Mouse (Mus musculus) midbrain, embryonic 16.5 days (tissue): ENCODE data around the gene Gtf3c6. TPM values are rescaled to one million over a fixed set of nuclear protein-coding genes. Genes with fewer than 3 reads are reported as not detected.

Source experiments
- ATAC-seq: fragments of 200-750 bp; cut with Nextera tagmentation; 2 replicates; pipeline ENCODE4 v1.8.0; 2017; ENCODE audit warnings: moderate TSS enrichment
- H3K27ac ChIP-seq: fragments of 300-500 bp; sonication (generic); 2 replicates; pipeline ENCODE4 v1.5.1; 2014; ENCODE audit warnings: mild to moderate bottlenecking, low read length, mixed read lengths
- H3K27me3 ChIP-seq: fragments of 300-500 bp; sonication (generic); 2 replicates; pipeline ENCODE4 v1.6.1; 2014; ENCODE audit warnings: low read depth, low read length, mixed read lengths; ENCODE audit not compliant: control insufficient read depth, insufficient read depth
- H3K36me3 ChIP-seq: fragments of 300-500 bp; sonication (generic); 2 replicates; pipeline ENCODE4 v1.6.1; 2014; ENCODE audit warnings: mild to moderate bottlenecking, low read length, moderate library complexity, mixed read lengths; ENCODE audit not compliant: control insufficient read depth, insufficient read depth
- H3K4me1 ChIP-seq: fragments of 300-500 bp; sonication (generic); 2 replicates; pipeline ENCODE4 v1.6.1; 2014; ENCODE audit warnings: mild to moderate bottlenecking, low read length, mixed read lengths; ENCODE audit not compliant: control insufficient read depth, insufficient read depth
- H3K4me2 ChIP-seq: fragments of 300-500 bp; sonication (generic); 2 replicates; pipeline ENCODE4 v1.6.1; 2014; ENCODE audit warnings: mild to moderate bottlenecking, low read length, mixed read lengths
- H3K4me3 ChIP-seq: fragments of 300-500 bp; sonication (generic); 2 replicates; pipeline ENCODE4 v1.5.1; 2014; ENCODE audit warnings: low read depth, mild to moderate bottlenecking, low read length, moderate library complexity, mixed read lengths
- H3K9ac ChIP-seq: fragments of 300-500 bp; sonication (generic); 2 replicates; pipeline ENCODE4 v1.6.1; 2014; ENCODE audit warnings: low read depth, low read length, mixed read lengths
- H3K9me3 ChIP-seq: fragments of 300-500 bp; sonication (generic); replicated peaks from 2 replicates; pipeline ENCODE4 v1.6.1; 2014; ENCODE audit warnings: mild to moderate bottlenecking, low read length, mixed read lengths; ENCODE audit not compliant: control insufficient read depth, poor library complexity, severe bottlenecking
- WGBS: fragments of 180-500 bp; shearing (Covaris S2); extraction: QIAGEN DNeasy Blood & Tissue Kit; methylation state at CpG from one replicate; pipeline ENCODE4 v1.1.7; 2014; 5-methylcytosine and 5-hydroxymethylcytosine counted together
- polyA plus RNA-seq: library from polyadenylated mRNA; unstranded; fragments of >200 nt; fragmentation: Nextera tagmentation; extraction: Ambion mirVana; gene quantifications from 2 replicates; pipeline ENCODE4 v1.2.1, GENCODE M21; 2015

Gene Gtf3c6
- polyA plus RNA-seq, 1 experiment from 2014 or later: 73.7 TPM

GRCm38 (mm10) chr10:40247166-40247716, 10.7 kb downstream of the Gtf3c6 start:
- peaks cover 20% of the 10 kb centered on the region for H3K36me3 ChIP-seq
- 26% methylated on average over 11 of the region's 11 CpGs for WGBS

GRCm38 (mm10) chr10:40246374-40247165, 11.3 kb downstream of the Gtf3c6 start, which contains the start of gene Rpf2:
TSS of gene Rpf2 (minus strand) at chr10:40247036.
- Histone ChIP-seq H3K9ac (peak within 1 kb of the TSS; percentile 65), H3K36me3 (peaks cover 20% of the 10 kb centered on the region), H3K4me3 (peak within 1 kb of the TSS; percentile 66), H3K27me3 (no peaks in the 10 kb centered on the region), H3K27ac (peak within 1 kb of the TSS; percentile 83), H3K4me2 (peak within 1 kb of the TSS; percentile 75), H3K4me1 (peaks cover 16% of the 10 kb centered on the region), H3K9me3 (no peaks in the 10 kb centered on the region)
- under 1% methylated on average over 53 of the region's 54 CpGs for WGBS
- peak; percentile 95 for ATAC-seq

More at GRCm38 (mm10) chr10:40247166-40247716, 10.7 kb downstream of the Gtf3c6 start:
- Histone ChIP-seq H3K9ac (peak overlapping the region; percentile 27; the same call in 1 of the 2 replicates), H3K4me3 (peak overlapping the region; percentile 66), H3K27me3 (no peaks in the 10 kb centered on the region), H3K4me1 (peaks cover 16% of the 10 kb centered on the region), H3K27ac (peak overlapping the region; percentile 83), H3K9me3 (no peaks in the 10 kb centered on the region), H3K4me2 (peak overlapping the region; percentile 75)
- peak; percentile 62 for ATAC-seq

GRCm38 (mm10) chr10:40237826-40238225, 20.1 kb downstream of the Gtf3c6 start:
- Histone ChIP-seq H3K27ac (no peak overlapping the region), H3K36me3 (peaks cover 19% of the 10 kb centered on the region), H3K4me3 (no peak overlapping the region), H3K9ac (no peak overlapping the region), H3K9me3 (no peaks in the 10 kb centered on the region), H3K4me1 (no peaks in the 10 kb centered on the region), H3K27me3 (no peaks in the 10 kb centered on the region), H3K4me2 (no peak overlapping the region)
- no peak for ATAC-seq
- WGBS: 94% methylated on average over 5 of the region's 5 CpGs

GRCm38 (mm10) chr10:40233241-40233640, 24.7 kb downstream of the Gtf3c6 start:
- 85% methylated on average over 3 of the region's 3 CpGs for WGBS

GRCm38 (mm10) chr10:40232442-40232841, 25.5 kb downstream of the Gtf3c6 start:
- H3K4me1 ChIP-seq: no peaks in the 10 kb centered on the region
- ATAC-seq: no peak
- H3K9me3 ChIP-seq: no peaks in the 10 kb centered on the region
- H3K27ac ChIP-seq: no peak overlapping the region
- H3K4me2 ChIP-seq: no peak overlapping the region
- H3K27me3 ChIP-seq: no peaks in the 10 kb centered on the region
- peaks cover 24% of the 10 kb centered on the region for H3K36me3 ChIP-seq
- H3K9ac ChIP-seq: no peak overlapping the region
- no peak overlapping the region for H3K4me3 ChIP-seq
- WGBS: 88% methylated on average over 7 of the region's 7 CpGs

More at GRCm38 (mm10) chr10:40233241-40233640, 24.7 kb downstream of the Gtf3c6 start:
- Histone ChIP-seq H3K4me2 (no peak overlapping the region), H3K36me3 (peaks cover 20% of the 10 kb centered on the region), H3K9ac (no peak overlapping the region), H3K27me3 (no peaks in the 10 kb centered on the region), H3K27ac (no peak overlapping the region), H3K4me3 (no peak overlapping the region), H3K4me1 (no peaks in the 10 kb centered on the region), H3K9me3 (no peaks in the 10 kb centered on the region)
- ATAC-seq: no peak

- Histone ChIP-seq H3K36me3 (peaks cover 30% of the 10 kb centered on the region), H3K4me3 (no peak overlapping the region), H3K27me3 (no peaks in the 10 kb centered on the region), H3K4me1 (no peaks in the 10 kb centered on the region), H3K9ac (no peak overlapping the region), H3K27ac (no peak overlapping the region), H3K4me2 (no peak overlapping the region), H3K9me3 (no peaks in the 10 kb centered on the region)
- no peak for ATAC-seq
- 94% methylated on average over 1 of the region's 1 CpGs for WGBS
Observed at GRCm38 (mm10) chr10:40229725-40230124, 28.2 kb downstream of the Gtf3c6 start.

GRCm38 (mm10) chr10:40227660-40228303, 30.1 kb downstream of the Gtf3c6 start:
- ATAC-seq: no peak
- no peak overlapping the region for H3K9ac ChIP-seq
- H3K36me3 ChIP-seq: peaks cover 28% of the 10 kb centered on the region
- no peaks in the 10 kb centered on the region for H3K27me3 ChIP-seq
- WGBS: 87% methylated on average over 4 of the region's 4 CpGs
- H3K4me1 ChIP-seq: no peaks in the 10 kb centered on the region
- H3K4me3 ChIP-seq: no peak overlapping the region
- no peaks in the 10 kb centered on the region for H3K9me3 ChIP-seq
- no peak overlapping the region for H3K27ac ChIP-seq
- H3K4me2 ChIP-seq: no peak overlapping the region

GRCm38 (mm10) chr10:40218874-40219273, 39.0 kb downstream of the Gtf3c6 start:
- WGBS: 77% methylated on average over 3 of the region's 3 CpGs
- Histone ChIP-seq H3K4me2 (no peak overlapping the region), H3K27ac (no peak overlapping the region), H3K4me1 (no peaks in the 10 kb centered on the region), H3K9ac (no peak overlapping the region), H3K27me3 (no peaks in the 10 kb centered on the region), H3K4me3 (no peak overlapping the region), H3K9me3 (no peaks in the 10 kb centered on the region), H3K36me3 (peaks cover 6% of the 10 kb centered on the region)
- no peak for ATAC-seq
